Mouse (Mus musculus) c-Kit-positive CD71-positive TER-119-positive erythroid progenitor cells, embryonic 14.5 days (primary cell): ENCODE results near the gene Fndc5.

ENCODE experiments used
- DNase-seq: peaks from one replicate; pipeline ENCODE4 v3.0.0-alpha.2; 2013; ENCODE audit warnings: low spot score

Gene Fndc5

DNA sequence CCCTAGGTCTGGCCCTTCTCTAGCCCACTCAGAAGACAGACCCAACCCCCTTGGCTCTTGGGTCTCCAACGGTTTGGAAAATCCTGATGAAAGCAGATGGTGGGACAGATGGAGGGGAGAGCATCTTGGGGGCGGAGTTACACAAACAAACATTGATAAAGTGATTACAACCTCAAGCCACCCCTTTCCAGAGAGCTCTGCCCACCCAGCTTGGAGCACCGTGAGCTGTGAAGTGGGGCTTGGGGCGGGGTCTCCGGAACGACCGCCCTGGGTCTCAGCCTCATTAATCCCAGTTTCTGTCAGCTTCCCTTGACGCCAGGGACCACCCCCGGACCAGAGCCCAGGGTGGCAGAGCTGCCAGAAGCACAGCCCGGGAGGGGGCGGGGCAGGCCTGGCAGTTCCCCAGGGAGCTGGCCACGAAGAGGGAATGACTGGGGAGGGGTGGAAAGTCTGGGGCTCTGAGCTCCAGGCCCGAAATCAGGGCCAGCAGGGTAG is 12.1 kb upstream of the Fndc5 start:
- DNase-seq = no peak

DNA sequence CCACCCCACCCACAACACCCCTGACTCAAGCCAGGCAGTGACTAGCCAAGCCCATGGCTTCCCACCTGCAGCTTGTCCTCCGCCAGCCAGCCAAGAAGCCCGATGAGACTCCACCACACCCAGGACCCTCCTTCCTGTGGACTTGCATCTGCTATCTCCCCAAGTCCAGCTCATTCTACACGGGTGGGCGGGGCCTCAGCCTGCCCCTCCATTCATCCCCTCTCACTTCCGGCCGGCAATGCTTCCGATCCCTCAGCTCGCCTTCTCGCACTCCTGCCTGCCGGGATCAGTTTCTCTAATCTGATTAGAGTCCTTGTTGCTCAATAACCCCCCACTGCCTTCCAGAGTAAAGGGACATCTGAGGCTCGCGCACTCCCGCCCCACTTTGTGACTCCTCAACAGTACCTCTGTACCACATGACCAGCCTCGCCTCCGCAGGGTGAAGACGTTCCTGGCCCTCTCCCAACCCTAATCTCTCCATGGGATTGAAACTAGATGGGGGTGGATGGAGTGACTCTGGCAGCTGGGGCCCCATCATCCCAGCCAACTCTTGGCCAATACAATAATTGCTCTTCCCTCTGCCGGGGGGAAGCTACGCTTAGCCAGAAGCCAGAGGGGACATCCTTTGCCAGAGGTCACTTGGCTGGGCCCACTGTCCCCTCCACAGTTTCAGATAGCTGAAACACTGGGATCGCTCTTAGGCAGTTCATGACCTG is 10.9 kb upstream of the Fndc5 start:
- DNase-seq = no peak

DNA sequence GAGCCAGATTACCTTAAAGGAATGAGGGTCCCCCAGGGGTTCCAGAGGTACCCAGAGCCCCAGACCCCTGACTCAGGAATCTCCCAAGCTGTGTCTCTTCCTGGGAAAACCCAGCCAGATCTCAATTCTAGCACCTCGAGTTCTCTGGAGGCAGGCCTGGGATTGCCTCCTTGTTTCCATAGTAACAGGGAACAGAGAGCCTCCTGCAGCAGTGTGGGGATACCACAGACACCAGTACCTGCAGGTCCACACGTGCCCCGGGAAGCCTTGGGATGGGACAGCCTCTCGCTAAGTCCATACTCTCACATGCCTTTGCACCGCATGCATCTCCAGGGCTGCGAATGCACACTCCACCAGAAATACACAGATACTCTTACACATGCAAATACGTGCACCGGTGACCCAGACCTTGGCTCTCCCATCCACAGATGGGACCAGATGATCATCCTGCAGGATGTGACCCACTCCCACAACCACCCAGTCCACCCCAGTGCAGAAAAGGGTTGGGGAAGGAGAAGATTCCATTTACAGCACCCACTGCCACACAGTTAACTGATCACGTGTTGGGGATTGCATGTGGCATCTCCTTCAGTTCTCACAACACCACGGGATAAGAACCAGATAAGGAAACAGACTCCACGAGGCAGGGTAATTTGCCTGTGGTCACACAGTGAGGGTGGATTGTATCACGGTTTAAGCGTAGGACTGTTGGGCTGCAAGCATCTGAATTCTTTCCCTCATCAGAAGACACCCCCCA is 8.0 kb upstream of the Fndc5 start:
- DNase-seq = no peak

DNA sequence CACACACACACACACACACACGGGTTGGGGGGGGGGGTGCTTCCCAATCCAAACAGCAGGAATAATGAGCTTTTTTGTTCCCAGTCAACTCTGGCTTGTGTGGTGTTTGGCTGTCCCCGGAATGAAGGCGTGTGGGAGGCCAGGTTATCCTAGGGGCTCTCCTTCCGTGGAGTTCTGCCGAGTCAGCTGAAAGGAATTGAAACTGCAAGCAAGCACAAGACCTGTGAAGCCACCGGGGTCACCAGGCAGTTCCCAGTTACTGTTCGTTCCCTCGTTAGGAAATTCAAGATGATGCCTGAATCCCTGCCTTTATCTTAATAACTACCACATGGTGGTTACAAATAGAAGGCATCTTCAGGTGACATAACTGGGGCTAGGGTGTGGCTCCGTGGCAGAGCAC is 7.4 kb upstream of the Fndc5 start:
- no peak for DNase-seq

DNA sequence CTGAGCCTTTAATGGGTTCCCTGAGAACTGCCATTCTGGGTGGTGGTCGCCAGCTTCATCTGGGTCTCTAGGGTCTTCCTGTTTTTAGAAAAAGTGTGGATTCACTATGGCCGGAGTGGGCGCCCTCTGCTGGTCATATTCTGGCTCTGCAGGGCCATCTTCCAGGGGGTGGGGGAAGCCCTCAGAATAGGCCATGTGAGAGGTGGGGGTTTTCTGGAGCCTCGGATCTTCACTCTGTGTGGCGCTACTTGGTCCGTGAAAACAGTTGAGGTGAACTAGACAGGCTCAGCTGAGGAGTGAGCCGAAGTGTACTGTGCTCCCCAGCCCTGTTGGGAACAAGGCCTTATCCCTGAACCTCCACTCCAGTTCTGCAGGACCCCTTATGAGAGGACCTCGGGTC is 6.7 kb upstream of the Fndc5 start:
- DNase-seq = no peak

DNA sequence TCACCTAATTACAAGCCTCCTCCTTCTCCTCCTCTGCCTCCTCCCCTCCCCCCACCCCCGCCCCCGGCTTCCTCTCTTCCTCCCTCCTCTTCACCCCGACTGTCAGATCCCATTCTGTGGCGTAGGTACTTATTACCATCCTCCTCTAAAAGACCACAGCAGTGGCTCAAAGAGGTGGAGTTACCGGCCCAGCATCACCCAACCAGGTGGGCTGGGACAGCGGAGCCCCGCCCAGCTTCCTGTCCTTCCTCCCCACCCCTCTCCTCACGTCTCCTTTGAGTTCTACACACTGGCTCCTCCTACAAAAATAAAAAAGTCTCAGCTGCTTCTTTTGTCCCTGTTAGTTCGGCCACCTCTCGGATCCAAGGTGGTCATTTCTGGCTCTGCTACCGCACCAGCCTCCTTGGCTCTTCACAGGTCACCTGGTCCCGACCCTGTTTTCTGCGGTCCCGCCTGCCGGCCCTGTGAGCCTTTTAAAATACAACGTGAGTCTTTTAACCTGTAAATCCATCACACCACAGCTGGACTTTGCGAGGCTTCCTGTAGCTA is 6.0 kb upstream of the Fndc5 start:
- DNase-seq = no peak

DNA sequence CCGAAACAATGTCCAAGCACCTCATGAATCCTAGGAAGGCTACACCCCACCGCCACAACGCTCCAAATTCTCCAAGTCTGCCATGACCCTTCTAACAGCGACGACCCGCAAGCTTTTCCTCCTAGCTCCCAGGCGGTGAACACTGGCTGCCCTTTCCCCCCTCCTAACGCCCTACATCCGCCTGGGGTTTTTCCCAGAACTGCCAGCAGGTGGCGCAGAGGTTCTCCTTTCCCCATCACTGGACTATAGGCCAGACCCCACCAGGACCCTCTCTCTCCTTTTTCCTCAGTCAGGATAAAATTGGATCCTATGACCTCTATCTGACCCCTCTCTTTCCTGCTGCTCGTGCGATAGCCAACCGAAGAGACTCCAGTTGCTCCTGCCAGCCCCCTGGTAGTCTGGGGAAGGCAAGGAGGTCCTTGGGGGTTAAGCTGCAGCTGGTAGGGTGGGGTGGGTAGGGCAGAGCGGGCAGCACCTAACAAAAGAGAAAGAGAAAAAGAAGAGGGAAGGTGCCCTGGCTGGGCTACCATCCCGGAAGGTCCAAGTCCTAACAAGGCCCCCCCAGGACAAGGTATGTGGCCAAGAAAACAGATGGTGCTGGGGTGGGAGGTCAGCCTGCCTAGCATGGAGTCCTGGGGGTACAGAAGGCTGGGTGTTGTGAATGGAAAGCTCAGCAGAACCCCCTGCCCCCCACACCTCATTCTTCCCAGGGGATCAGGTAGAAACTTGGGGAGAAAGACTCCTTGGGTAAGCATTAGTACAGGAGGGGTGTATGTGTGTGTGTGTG is 1.8 kb upstream of the Fndc5 start:
- DNase-seq = peak; percentile 61

DNA sequence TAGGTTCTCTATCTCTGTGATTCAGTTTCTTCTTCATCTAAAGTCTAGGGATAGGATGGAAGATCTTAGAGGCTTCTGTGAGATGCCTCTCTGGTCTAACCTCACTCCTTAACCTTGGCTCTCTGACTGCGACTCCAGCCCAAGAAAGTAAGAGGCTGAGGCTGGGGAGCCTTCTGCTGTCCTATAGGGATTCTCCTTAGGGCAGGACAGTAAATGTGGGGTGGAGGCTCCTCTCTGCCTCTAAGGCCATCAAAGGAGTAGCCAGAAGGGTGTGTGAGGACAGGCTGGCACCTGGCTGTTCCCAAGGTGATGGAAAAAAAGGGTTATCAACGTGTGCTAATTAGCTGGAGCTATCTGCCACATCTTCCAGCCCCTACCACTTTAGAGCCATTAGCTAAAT is 1.2 kb upstream of the Fndc5 start:
- no peak for DNase-seq

DNA sequence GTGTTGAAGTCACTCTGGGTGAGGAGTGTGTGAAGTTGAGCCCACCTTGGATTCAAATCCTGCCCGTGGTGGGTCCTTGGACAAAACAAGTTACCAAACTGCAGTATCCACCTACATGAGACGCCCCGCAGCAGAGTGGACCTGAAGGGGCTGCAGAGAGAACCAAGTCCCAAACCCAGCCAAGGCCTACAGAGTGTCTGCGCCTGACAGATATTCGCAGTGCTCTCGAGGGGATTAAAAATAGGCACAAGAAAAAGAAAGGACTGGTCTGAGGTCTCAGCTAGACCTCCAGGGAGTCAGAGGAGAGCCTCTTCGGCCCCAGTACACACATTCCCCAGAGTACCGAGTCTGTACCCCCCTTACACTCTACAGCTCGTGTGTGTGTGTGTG is 615 bp upstream of the Fndc5 start:
- no peak for DNase-seq

DNA sequence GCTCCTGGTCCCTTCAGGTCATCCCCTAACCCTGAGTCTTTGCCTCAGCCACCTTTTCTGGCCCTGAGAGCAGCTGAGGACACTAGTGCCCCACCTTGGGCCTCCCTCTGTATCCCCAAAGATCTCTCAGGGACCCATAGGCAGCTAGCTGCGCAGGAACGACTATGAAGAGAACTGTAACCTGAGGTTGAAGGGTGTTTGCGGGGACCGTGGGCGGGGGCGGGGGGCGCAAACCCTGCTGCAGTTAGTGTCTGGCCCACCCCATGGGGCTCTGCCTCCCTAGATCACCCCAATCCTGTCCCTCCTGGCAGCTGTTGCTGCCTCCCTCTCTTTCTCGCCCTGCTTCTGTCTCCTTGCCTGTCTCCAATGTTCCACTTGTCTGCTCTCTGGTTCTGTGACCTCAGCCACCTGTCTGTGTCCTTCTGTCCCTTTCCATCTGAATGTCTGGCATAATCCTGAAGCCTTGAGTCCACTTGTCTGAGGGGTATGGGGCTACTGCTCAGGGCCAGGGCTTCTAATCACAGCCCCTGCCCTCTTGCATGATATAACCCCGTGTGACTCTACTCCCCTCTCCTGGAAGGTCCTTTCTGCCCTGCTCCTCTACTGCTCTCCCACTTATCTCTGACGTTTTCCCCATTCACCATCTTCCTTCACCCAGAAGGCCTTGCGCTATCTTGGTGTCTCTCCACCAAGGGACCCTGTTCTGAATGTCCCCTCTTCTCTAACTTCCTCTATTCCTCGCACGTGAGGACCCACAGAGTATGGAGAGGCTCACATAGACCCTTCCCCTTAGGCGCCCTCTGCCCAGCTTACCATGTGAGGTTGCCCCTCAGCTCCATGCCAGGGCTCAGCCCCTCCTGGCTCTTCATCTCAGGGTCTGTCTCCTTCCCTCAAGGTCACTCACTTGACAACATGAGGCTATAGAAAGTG is 858 bp downstream of the Fndc5 start:
- DNase-seq = no peak

DNA sequence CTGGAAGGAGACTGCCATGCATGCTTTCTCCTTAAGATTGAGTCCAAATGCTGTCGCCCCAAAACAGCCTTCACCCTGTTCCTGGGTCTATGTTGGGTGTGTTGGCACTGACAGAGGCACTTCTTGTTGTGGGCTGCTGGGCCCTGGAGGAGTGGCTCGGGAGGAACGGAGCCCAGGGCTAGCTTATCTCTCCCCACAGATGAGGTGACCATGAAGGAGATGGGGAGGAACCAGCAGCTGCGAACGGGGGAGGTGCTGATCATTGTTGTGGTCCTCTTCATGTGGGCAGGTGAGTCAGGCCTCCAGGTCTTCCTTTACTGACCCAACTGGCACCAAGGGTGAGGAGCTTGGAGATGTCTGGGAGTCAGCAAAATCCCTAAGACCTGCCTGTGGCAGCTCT is 2.8 kb downstream of the Fndc5 start:
- peak; percentile 75 for DNase-seq

DNA sequence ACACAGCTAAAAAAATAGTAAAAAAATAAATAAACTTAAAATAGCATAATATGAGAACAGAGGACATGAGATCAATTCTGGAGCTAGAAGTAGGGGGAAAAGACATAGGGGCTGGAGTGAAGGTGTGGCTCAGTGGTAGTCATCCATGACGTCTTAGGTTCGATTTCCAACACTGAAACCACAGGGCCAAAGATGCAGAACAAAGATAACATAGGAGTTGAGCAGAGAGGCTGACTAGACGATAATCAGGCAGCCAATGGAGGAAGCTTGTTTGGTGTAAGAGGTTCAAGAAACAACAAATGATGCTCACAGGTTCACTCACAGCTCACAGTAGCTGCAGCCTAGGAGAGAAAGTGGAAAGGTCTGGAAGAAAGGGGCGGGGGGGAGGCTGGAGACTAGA is 4.0 kb downstream of the Fndc5 start:
- peak; percentile 64 for DNase-seq

DNA sequence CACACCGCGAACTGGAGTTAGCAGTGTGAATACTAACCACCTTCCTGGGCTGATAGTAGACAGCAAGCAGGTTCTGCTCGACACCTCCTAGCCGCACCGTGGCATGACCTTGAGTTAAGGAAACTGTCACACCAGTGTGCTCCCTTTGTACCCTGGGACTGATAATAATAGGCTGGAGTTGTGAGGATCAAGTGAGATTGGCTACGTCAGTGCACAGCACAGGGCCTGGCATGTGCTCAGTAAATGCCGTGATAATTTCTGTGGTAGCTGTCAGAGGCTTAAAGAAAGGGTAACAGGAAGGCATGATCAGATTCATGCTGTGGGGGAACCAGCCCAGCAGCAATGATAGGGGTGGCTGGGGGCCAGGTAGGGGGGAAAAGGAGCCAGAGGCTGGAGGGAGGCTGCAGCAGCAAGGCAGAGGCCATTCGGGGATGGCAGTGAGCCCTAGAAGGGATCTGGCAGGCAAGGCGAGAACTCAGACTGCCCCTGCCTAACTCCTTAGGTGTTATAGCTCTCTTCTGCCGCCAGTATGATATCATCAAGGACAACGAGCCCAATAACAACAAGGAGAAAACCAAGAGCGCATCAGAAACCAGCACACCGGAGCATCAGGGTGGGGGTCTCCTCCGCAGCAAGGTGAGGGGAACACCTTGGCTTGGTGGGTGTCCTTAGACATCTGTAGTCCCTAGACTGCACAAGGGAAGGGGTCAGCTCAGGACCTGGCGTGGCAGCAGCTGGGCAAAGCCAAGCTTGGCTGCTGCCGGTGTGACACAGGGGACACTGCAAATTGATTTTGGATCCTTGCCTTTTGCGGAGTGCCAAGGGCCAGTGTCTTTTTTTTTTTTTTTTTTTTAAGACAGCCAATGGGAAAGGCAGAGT is 5.0 kb downstream of the Fndc5 start:
- no peak for DNase-seq

DNA sequence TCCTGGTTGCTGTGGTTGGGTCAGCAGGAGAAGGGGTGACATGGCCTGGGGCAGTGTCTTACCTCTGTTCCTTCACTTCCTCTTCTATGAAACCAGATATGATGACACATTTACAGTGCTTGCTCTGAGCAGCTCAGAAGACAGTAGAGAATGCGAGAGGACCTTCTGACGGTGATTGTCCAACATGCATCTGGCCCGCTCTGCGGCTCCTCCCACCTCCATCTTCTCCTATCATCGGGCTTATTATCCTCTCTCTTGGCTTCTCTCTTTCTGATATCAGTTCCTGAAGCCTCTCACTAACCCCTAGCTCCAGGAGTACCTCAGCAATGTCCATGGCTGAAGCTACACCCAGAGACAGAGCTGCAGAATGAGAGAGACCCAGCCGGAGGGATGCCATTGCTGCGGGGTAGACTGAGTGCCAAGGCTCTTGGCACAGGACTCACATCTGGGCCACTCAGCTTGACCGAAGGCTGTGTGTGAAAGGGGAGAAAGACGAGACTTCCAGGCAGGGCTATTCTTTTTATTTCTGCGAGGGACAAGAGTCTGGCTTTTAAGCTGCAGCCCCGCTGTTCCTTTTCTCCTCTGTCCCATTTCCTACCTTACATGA is 5.7 kb downstream of the Fndc5 start:
- DNase-seq = no peak

DNA sequence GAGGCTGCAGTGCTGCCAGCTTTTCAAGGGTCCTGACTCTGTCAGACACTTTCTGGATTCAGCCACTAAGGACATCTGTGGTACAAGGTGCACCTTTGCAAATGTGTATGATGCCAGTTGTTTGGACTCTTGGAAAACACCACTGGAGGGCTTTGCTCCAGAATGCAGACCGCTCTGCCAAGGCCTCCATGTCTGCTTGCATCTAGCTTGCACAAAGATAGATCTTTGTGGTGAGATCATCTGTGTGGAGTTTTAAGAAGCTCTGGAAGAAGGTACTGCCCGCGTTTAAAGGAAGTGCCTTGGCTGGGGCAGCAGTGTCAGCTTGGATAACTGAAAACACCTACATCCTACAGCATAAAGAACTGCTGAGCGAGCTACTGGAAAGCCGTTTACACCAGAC is 6.7 kb downstream of the Fndc5 start:
- no peak for DNase-seq

DNA sequence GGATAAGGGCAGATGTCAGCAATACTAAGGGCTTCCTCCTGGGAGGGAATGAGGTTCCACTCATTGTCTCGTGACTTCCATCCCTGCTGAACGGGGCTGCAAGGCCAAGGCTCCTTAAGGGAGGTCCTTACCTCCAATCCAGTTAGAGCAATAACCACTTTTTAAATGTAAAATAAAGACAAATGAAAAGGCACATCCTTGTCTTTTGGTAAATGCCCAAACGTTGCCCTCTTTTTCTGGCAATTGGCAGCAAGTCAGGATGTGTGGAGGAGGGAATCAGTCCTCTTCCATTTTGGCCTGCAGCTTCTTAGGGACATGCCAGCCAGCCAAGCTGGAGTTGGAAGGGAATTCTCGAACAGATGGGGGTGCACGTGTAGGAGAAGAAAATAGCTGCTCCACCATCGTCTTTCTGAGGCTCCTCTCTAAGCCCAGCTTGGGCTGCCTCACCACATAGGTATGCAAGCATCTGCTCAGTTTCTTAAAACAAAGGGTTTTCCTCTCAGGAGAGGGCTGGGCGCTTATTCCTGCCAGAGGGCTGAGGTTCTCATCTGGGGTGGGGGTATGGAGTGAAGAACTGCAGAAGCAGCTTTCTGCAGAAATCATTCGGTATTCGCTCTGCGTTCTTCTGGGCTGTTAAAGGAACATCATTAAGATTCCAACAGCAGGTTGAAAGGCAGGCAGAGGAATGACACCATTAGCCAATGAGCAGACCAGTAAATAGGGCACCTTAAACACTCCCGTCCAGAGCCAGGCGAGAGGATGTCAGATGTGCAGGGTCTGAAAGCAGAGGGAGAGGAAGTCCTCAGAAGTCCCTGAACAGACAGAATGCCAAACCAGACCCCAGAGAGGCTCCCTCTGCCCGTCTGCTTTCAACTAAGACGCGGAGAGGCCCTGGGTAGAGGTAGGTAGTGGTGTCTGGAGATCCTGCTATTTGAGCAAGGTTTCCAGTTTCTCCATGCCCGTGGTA is 7.9 kb downstream of the Fndc5 start:
- DNase-seq = no peak

DNA sequence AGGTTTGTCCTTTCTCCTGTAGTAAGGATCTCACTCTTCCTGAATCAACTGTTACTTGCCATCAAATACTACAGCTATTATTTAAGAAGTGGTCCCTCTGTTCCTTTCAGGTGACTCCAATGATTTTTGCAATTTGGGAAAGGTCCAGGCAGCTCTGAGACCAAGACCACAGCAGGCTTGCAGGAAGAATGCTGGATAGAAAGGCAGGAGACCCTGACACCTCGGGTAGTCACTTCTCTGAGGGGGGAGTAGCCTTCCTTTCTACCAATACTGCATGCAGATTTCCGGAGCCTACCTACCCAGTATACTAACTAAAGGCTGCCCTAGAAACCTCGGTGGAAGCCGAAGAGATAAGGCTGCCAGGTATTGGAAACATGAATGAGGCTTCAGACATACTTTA is 8.6 kb downstream of the Fndc5 start:
- DNase-seq = no peak

DNA sequence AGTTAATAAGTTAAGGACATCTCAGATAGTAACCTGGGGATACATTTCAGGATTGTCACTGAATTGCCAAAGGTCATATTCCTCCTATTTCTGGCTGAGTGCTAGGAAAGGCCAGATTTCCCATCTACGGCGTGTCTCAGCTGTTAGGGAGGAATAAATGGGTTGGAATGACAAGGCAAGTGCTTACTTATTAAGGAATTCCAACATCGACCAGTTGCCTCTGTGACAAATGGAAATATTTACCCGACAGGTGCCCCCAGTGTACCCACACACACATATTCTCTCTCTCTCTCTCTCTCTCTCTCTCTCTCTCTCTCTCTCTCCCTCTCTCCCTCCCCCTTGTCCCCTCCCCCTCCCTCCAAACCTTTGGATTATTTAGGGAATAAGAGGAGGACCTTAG is 9.1 kb downstream of the Fndc5 start:
- DNase-seq = no peak

DNA sequence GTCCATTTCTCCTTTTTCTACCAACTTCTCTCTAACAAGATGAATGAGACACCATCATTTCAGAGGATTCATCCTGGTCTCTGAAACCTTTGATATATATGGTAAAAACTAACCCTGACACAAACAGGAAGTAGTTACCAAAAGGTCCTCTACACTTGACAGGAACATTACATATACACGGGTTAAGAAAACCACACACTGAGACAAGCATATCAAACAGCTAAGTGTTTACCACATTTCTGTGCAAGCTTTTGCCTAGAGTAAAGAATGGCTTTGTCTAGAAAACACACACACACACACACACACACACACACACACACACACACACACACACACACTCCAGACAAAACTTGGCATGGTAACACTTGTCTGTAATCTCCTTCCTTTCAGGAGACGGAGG is 9.6 kb downstream of the Fndc5 start:
- DNase-seq = no peak
